Comparison of ENCODE assay signal across 9 mouse cellular contexts in genomic region chr4:104665553-104665952, GRCm38 (mm10).
DNase-seq lines count a peak whose midpoint lies in the region; ATAC-seq and TF ChIP-seq lines count a peak whose summit lies in the region.
"Had no signal": no experiment of that assay in that cellular context is flagged by ENCODE, and none has a peak within 500 bp of the region (broad histone marks: within the 10 kb centered on the region; RNA-seq: fewer than 3 reads in every experiment).

No protein-coding gene starts in this region.

- no peaks in the 10 kb centered on the region for H3K36me3 ChIP-seq in neural tube, embryonic 15.5 days
- H3K36me3 ChIP-seq in lung, postnatal 0 days (ENCODE audit: insufficient read depth, low read length), result no peaks in the 10 kb centered on the region
- H3K36me3 ChIP-seq: limb, embryonic 15.5 days had no signal

- H3K4me1 ChIP-seq in neural tube, embryonic 15.5 days, result peaks cover 10% of the 10 kb centered on the region; the same call in 1 of the 2 replicates
- no peaks in the 10 kb centered on the region for H3K4me1 ChIP-seq in lung, postnatal 0 days (ENCODE audit: insufficient read depth, low read depth, low read length)
- H3K4me1 ChIP-seq: limb, embryonic 15.5 days had no signal

- H3K9ac ChIP-seq in neural tube, embryonic 15.5 days (replicated peaks), result no peak overlapping the region
- no peak overlapping the region for H3K9ac ChIP-seq in lung, postnatal 0 days (replicated peaks; ENCODE audit: low read depth)
- H3K9ac ChIP-seq: limb, embryonic 15.5 days had no signal

- no peak overlapping the region for H3K4me2 ChIP-seq in neural tube, embryonic 15.5 days
- H3K4me2 ChIP-seq in lung, postnatal 0 days (replicated peaks; ENCODE audit: low read depth, low read length), result no peak overlapping the region
- H3K4me2 ChIP-seq: limb, embryonic 15.5 days had no signal

- intact Hi-C loops in heart, postnatal 36 days (cut with DNase I), result loop anchor here (2.0 kb wide), 1 partner anchor 229 kb away; no protein-coding TSS in a partner anchor

- peak; percentile 42 for DNase-seq in cerebellum, adult 8-10 months
- no peak for DNase-seq in cerebellum, adult 9-11 months
- DNase-seq in neural tube, embryonic 10.5 days (ENCODE audit: extremely low spot score, low spot score), result peak; percentile 58
- peak; percentile 40 to 69 for DNase-seq in cerebellum, postnatal 4 days (ENCODE audit: low spot score in 2 of 2)
- peak; percentile 6 to 23 for DNase-seq in heart, postnatal 36 days
- peak; percentile 28 for DNase-seq in lung, postnatal 0 days (ENCODE audit: low spot score)

- H3K27ac ChIP-seq in neural tube, embryonic 15.5 days (replicated peaks), result no peak overlapping the region
- no peak overlapping the region for H3K27ac ChIP-seq in lung, postnatal 0 days (ENCODE audit: low read length)
- H3K27ac ChIP-seq: limb, embryonic 15.5 days had no signal

- no peak overlapping the region for H3K4me3 ChIP-seq in neural tube, embryonic 15.5 days (replicated peaks)
- no peak overlapping the region for H3K4me3 ChIP-seq in lung, postnatal 0 days (ENCODE audit: low read depth, low read length)
- H3K4me3 ChIP-seq: limb, embryonic 15.5 days had no signal

- no peaks in the 10 kb centered on the region for H3K9me3 ChIP-seq in neural tube, embryonic 15.5 days (replicated peaks)
- H3K9me3 ChIP-seq in lung, postnatal 0 days (ENCODE audit: low read length), result no peaks in the 10 kb centered on the region
- H3K9me3 ChIP-seq: limb, embryonic 15.5 days had no signal

- TF ChIP-seq EP300 in lung, postnatal 0 days (IDR thresholded peaks at IDR 0.05), result no peak

- TF ChIP-seq CTCF in lung, postnatal 0 days (IDR thresholded peaks at IDR 0.05), result peak; percentile 62

- no peaks in the 10 kb centered on the region for H3K27me3 ChIP-seq in neural tube, embryonic 15.5 days (replicated peaks)
- H3K27me3 ChIP-seq in lung, postnatal 0 days (replicated peaks; ENCODE audit: insufficient read depth, low read length), result no peaks in the 10 kb centered on the region
- H3K27me3 ChIP-seq: limb, embryonic 15.5 days had no signal

- ATAC-seq in neural tube, embryonic 15.5 days (ENCODE audit: low FRiP score), result no peak
- ATAC-seq in lung, postnatal 0 days, result no peak
- no peak for ATAC-seq in erythroblast, adult 5-6 weeks (replicated peaks; ENCODE audit: low FRiP score, poor library complexity, severe bottlenecking)
